Mouse (Mus musculus) megakaryocyte, embryonic 14.5 days (primary cell): ENCODE measurements around the gene Mslnl.

ENCODE experiments used
- FLI1 ChIP-seq: IDR thresholded peaks from 2 replicates; pipeline ENCODE4 v1.6.1; 2012; ENCODE audit warnings: low read length, inconsistent platforms, mixed read lengths
- GATA1 ChIP-seq: IDR thresholded peaks from 3 replicates; pipeline ENCODE4 v1.6.1; 2012; ENCODE audit warnings: mixed read lengths, low read length, inconsistent platforms, borderline replicate concordance

- TF ChIP-seq GATA1 (no peak), FLI1 (no peak)
These were observed 11.9 kb upstream of the Mslnl start for GRCm38 (mm10) chr17:25723919-25724318.
